Mouse (Mus musculus) hindbrain, embryonic 16.5 days (tissue): Measurements from ENCODE around the gene Gm14435. TPM values are rescaled to one million over a fixed set of nuclear protein-coding genes. Genes with fewer than 3 reads are reported as not detected.
"Not testable (repeated sequence)": the region's sequence is repeated elsewhere in the genome, so short reads cannot be mapped to it uniquely, and the experiment has no call there.

Experiments
- ATAC-seq: fragments of 200-750 bp; cut with Nextera tagmentation; 2 replicates; pipeline ENCODE4 v1.8.0; 2017; ENCODE audit warnings: moderate TSS enrichment, moderate library complexity
- H3K27ac ChIP-seq: fragments of 300-500 bp; sonication (generic); 2 replicates; pipeline ENCODE4 v1.5.1; 2014; ENCODE audit warnings: low read depth, mild to moderate bottlenecking, control low read depth, low read length, moderate library complexity
- H3K27me3 ChIP-seq: fragments of 300-500 bp; sonication (generic); replicated peaks from 2 replicates; pipeline ENCODE4 v1.6.1; 2014; ENCODE audit warnings: low read length; ENCODE audit not compliant: control insufficient read depth, insufficient read depth
- H3K36me3 ChIP-seq: fragments of 300-500 bp; sonication (generic); 2 replicates; pipeline ENCODE4 v1.6.1; 2014; ENCODE audit warnings: mild to moderate bottlenecking, low read length, moderate library complexity, mixed read lengths; ENCODE audit not compliant: control insufficient read depth, insufficient read depth
- H3K4me1 ChIP-seq: fragments of 300-500 bp; sonication (generic); 2 replicates; pipeline ENCODE4 v1.6.1; 2014; ENCODE audit warnings: low read depth, low read length; ENCODE audit not compliant: control insufficient read depth, insufficient read depth
- H3K4me2 ChIP-seq: fragments of 300-500 bp; sonication (generic); 2 replicates; pipeline ENCODE4 v1.6.1; 2014; ENCODE audit warnings: mild to moderate bottlenecking, low read length, control low read depth, moderate library complexity
- H3K4me3 ChIP-seq: fragments of 300-500 bp; sonication (generic); 2 replicates; pipeline ENCODE4 v1.5.1; 2014; ENCODE audit warnings: mild to moderate bottlenecking, low read length, control low read depth, moderate library complexity
- H3K9ac ChIP-seq: fragments of 300-500 bp; sonication (generic); 2 replicates; pipeline ENCODE4 v1.6.1; 2014; ENCODE audit warnings: low read depth, mild to moderate bottlenecking, control low read depth, low read length, moderate library complexity
- H3K9me3 ChIP-seq: fragments of 300-500 bp; sonication (generic); 2 replicates; pipeline ENCODE4 v1.6.1; 2014; ENCODE audit warnings: mild to moderate bottlenecking, low read length, moderate library complexity; ENCODE audit not compliant: control insufficient read depth
- WGBS: fragments of 180-500 bp; shearing (Covaris S2); extraction: QIAGEN DNeasy Blood & Tissue Kit; methylation state at CpG from one replicate; pipeline ENCODE4 v1.1.7; 2014; 5-methylcytosine and 5-hydroxymethylcytosine counted together
- polyA plus RNA-seq: library from polyadenylated mRNA; unstranded; fragments of >200 nt; fragmentation: Nextera tagmentation; extraction: Ambion mirVana; gene quantifications from 2 replicates; pipeline ENCODE4 v1.2.1, GENCODE M21; 2015

Gm14435 gene
- polyA plus RNA-seq, result 10.3 and 14.4 TPM in 2 replicates

DNA sequence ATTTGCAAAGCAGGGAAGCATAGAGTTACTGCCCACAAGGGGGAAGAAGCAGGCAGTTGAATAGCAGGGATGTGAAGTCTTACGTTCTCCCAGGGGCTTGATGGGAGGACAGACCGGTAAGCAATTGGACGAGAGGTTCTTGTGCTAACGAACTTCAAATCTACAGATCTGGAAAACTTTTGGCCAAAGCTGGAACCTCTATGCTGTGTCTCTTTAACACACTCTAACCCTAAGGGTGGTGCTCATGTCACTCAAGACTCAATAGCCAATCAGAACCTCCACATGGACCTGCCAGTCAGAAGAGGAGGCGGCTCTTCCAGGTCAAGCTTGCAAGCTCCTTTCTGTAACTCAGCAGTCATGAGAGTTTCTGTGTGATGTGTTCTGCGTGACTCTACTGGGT, at the start of gene Gm14435:
TSS of gene Gm14435 (plus strand) at position 301 of the 400 bp plus-strand sequence.
- not testable (repeated sequence) for ATAC-seq, H3K27me3 ChIP-seq, H3K4me1 ChIP-seq, H3K9ac ChIP-seq, H3K36me3 ChIP-seq, H3K27ac ChIP-seq, H3K9me3 ChIP-seq, H3K4me2 ChIP-seq, H3K4me3 ChIP-seq
- no CpG with 5 or more reads among the region's 6 CpGs for WGBS

Other genes with a start within 250 kb of the Gm14435 start
- gene 2210418O10Rik, start 197.0 kb upstream of the Gm14435 start, polyA plus RNA-seq, result 7.3 and 11.4 TPM in 2 replicates
- not detected in 2 replicates for gene Gm11009, start 104.1 kb upstream of the Gm14435 start, polyA plus RNA-seq
- 11.9 and 21.1 TPM in 2 replicates for gene Gm14434, start 63.2 kb downstream of the Gm14435 start, polyA plus RNA-seq
- not detected in 2 replicates for gene Zfp967, start 97.5 kb downstream of the Gm14435 start, polyA plus RNA-seq
- 18.4 and 24.6 TPM in 2 replicates for gene Gm14308, start 212.8 kb downstream of the Gm14435 start, polyA plus RNA-seq
- gene Zfp973, start 246.9 kb downstream of the Gm14435 start, polyA plus RNA-seq, result 10.1 and 11.1 TPM in 2 replicates